Mouse (Mus musculus): ENCODE measurements around the gene Camk1d. TPM values are rescaled to one million over a fixed set of nuclear protein-coding genes. Genes with fewer than 3 reads are reported as not detected.
"Not testable (repeated sequence)": the region's sequence is repeated elsewhere in the genome, so short reads cannot be mapped to it uniquely, and the experiment has no call there.

Camk1d gene
- polyA plus RNA-seq, 3 experiments from 2014 or later, result 8.0 to 13.0 (median 9.3) TPM

GRCm38 (mm10) chr2:5392921-5393320 lies 321.4 kb downstream of the Camk1d start:
- peak; percentile 41 for ATAC-seq

GRCm38 (mm10) chr2:5392470-5392869 lies 321.8 kb downstream of the Camk1d start:
- peak; percentile 82 for ATAC-seq

- no peak for ATAC-seq
Observed at GRCm38 (mm10) chr2:5388381-5388780, 325.9 kb downstream of the Camk1d start.

GRCm38 (mm10) chr2:5381712-5382710 lies 332.3 kb downstream of the Camk1d start:
- no peak for ATAC-seq

- ATAC-seq, result no peak
Observed at GRCm38 (mm10) chr2:5380973-5381372, 333.3 kb downstream of the Camk1d start.

GRCm38 (mm10) chr2:5378922-5379321 lies 335.4 kb downstream of the Camk1d start:
- not testable (repeated sequence) for ATAC-seq

GRCm38 (mm10) chr2:5378066-5378672 lies 336.1 kb downstream of the Camk1d start:
- no peak for ATAC-seq

GRCm38 (mm10) chr2:5372886-5373429 lies 341.4 kb downstream of the Camk1d start:
- no peak for ATAC-seq

- ATAC-seq, result no peak
Observed at GRCm38 (mm10) chr2:5371316-5371715, 343.0 kb downstream of the Camk1d start.

- no peak for ATAC-seq
Observed at GRCm38 (mm10) chr2:5370591-5370990, 343.7 kb downstream of the Camk1d start.

- ATAC-seq, result no peak
Observed at GRCm38 (mm10) chr2:5363836-5364235, 350.5 kb downstream of the Camk1d start.

- no peak for ATAC-seq
Observed at GRCm38 (mm10) chr2:5358049-5358448, 356.3 kb downstream of the Camk1d start.

- no peak for ATAC-seq
Observed at GRCm38 (mm10) chr2:5357056-5357455, 357.3 kb downstream of the Camk1d start.

- no peak for ATAC-seq
Observed at GRCm38 (mm10) chr2:5352821-5353522, 361.3 kb downstream of the Camk1d start.

- ATAC-seq, result no peak
Observed at GRCm38 (mm10) chr2:5345344-5345743, 369.0 kb downstream of the Camk1d start.

- no peak for ATAC-seq
Observed at GRCm38 (mm10) chr2:5327533-5328250, 386.6 kb downstream of the Camk1d start.

GRCm38 (mm10) chr2:5324806-5325205 lies 389.5 kb downstream of the Camk1d start:
- no peak for ATAC-seq

- no peak for ATAC-seq
Observed at GRCm38 (mm10) chr2:5321660-5322295, 392.5 kb downstream of the Camk1d start.

- ATAC-seq, result no peak
Observed at GRCm38 (mm10) chr2:5319138-5319537, 395.2 kb downstream of the Camk1d start.

GRCm38 (mm10) chr2:5316763-5317162 lies 397.6 kb downstream of the Camk1d start:
- no peak for ATAC-seq

GRCm38 (mm10) chr2:5316217-5316616 lies 398.1 kb downstream of the Camk1d start:
- ATAC-seq, result no peak

Measured in inflammation-experienced regulatory T-cells, adult 6 months (primary cell).